Mouse (Mus musculus): ENCODE data around the gene Cdhr1.

GRCm38 (mm10) chr14:37097956-37098530, at the start of gene Cdhr1:
- TF ChIP-seq GATA1 (IDR thresholded peaks at IDR 0.05; ENCODE audit: borderline replicate concordance, low read length) = no peak
- TF ChIP-seq CTCF (IDR thresholded peaks at IDR 0.05; ENCODE audit: low read depth, low read length) = no peak
- TF ChIP-seq TAL1 (conservative IDR thresholded peaks at IDR 0.05; ENCODE audit: low read depth, low read length) = no peak
- TF ChIP-seq POLR2AphosphoS5 (IDR thresholded peaks at IDR 0.05; ENCODE audit: insufficient replicate concordance, low read depth, low read length) = no peak

Data from G1E (cell line).